Mouse (Mus musculus) G1E (cell line): ENCODE measurements at regions not wholly inside any gene's neighbourhood (a gene's known extent, or its start where the extent isn't known, plus 50 kb on each side); places are given as distances from the start of the nearest gene placed in this dataset.

ENCODE experiments used
- GATA1 ChIP-seq: IDR thresholded peaks from 2 replicates; pipeline ENCODE4 v1.6.1; 2012; ENCODE audit warnings: borderline replicate concordance, low read length, inconsistent platforms, mixed read lengths
- POLR2AphosphoS5 ChIP-seq: IDR thresholded peaks from 2 replicates; pipeline ENCODE4 v1.6.1; 2012; ENCODE audit warnings: low read depth, low read length, inconsistent platforms; ENCODE audit not compliant: insufficient replicate concordance

DNA sequence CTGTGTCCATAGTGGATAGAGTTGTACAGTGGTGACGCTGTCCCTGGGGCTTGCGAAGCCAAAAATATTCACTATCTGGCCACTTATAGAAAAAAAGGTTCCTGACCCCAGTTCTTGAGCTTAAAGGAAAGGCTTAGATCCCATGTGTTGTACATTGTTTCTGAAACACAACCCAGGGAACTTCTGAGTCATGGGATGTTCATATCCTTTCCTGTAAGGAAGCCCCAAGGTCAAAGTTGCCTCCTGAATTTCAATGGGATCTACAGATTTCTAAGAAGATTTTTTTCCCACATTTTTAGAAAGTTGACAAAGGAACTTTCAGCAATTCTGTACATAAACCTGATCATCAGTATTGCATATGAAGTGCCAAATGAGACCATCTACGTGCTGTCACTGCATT lies 453.5 kb downstream of the Mctp2 start:
- TF ChIP-seq GATA1: no peak
- no peak for TF ChIP-seq POLR2AphosphoS5
